Mouse (Mus musculus) brain, embryonic 14.5 days (tissue): ENCODE data around the gene Arhgef10l.

Source experiments
- CTCF ChIP-seq: fragments of 200-500 bp; IDR thresholded peaks from 2 replicates; pipeline ENCODE4 v1.5.1; 2012; ENCODE audit warnings: inconsistent platforms, mild to moderate bottlenecking, moderate library complexity, borderline replicate concordance; ENCODE audit not compliant: insufficient read depth, insufficient read length; ENCODE audit errors: extremely low read depth
- POLR2A ChIP-seq: fragments of 200-500 bp; IDR thresholded peaks from 2 replicates; pipeline ENCODE4 v1.6.1; 2012; ENCODE audit warnings: mild to moderate bottlenecking, inconsistent platforms, borderline replicate concordance; ENCODE audit not compliant: poor library complexity, insufficient read depth, insufficient read length, severe bottlenecking; ENCODE audit errors: extremely low read depth

- no peak for TF ChIP-seq CTCF
- TF ChIP-seq POLR2A = no peak
These were observed 34.4 kb downstream of the Arhgef10l start for GRCm38 (mm10) chr4:140631276-140631849.
